In the genomic region with DNA sequence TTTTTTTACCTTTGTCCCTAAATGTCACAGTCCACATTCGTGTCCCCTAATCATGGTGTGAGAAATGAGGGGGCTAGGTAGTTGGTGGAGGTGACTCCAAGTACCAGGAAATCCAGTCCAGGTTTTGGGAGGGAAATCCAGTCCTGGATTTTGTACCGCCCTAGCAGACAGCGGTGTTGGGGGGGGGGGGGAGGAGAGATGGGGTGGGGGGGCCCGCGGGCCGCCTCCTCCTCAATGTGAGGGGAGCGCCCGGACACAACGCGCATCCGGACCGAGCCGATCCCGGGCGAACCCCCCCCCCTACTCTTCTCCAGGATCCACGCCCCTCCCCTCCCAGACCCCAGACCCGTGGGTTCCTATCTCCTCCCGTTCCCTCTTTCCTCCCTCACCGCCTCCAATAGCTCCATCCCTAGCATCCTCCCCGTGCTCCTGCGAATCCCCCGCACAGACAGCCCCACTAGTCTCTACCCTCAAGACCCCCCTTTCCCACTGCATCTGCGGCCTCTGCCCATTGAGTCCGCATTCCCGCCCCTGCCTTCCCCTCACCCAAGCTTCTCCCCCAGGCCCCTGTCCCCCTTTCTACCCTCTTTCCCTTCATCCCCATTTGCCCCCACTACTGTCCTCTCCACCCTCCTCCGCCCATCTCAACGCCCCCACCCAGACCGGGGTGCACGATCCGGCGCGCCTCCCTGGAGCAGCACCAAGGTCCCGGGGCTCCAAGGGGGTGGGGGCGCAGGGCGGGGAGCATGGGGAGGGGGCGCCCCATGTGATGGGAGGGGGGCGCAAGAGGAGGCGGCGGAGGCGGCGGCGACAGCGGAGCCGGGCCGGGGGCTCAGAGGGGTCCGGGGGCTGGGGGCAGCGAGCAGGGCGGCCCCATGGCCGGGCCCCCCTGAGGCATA, we compare ENCODE assay signal across 1 mouse cellular context.
TF ChIP-seq lines count a peak whose summit lies in the region.

No protein-coding gene starts in this region.

TF ChIP-seq in ES-E14, 5 proteins besides CTCF, POLR2A, EP300 and RAD21:
- TF ChIP-seq HCFC1 (IDR thresholded peaks at IDR 0.05; ENCODE audit: borderline replicate concordance, insufficient read depth, low read length) (no peak), ZC3H11A (IDR thresholded peaks at IDR 0.05; ENCODE audit: borderline replicate concordance, low read depth, low read length) (no peak), ZNF384 (IDR thresholded peaks at IDR 0.05; ENCODE audit: low read depth, low read length) (no peak), MAFK (IDR thresholded peaks at IDR 0.05; ENCODE audit: insufficient read depth, low read depth, low read length) (no peak), CHD2 (IDR thresholded peaks at IDR 0.05; ENCODE audit: low read depth, low read length) (no peak)
TF ChIP-seq in ES-E14: peak in this region for 0.
